Mouse (Mus musculus) effector memory CD4-positive, alpha-beta T cell, adult 5 months (primary cell): Measurements from ENCODE around the gene Gm21775. TPM values are rescaled to one million over a fixed set of nuclear protein-coding genes. Genes with fewer than 3 reads are reported as not detected.

Experiments
- polyA plus RNA-seq: library from polyadenylated mRNA; unstranded; fragments of 100-300 nt; shearing (Covaris generic); gene quantifications from one replicate; pipeline ENCODE4 v1.2.1, GENCODE M21; 2017

Gene Gm21775
- polyA plus RNA-seq, result not detected

DNA sequence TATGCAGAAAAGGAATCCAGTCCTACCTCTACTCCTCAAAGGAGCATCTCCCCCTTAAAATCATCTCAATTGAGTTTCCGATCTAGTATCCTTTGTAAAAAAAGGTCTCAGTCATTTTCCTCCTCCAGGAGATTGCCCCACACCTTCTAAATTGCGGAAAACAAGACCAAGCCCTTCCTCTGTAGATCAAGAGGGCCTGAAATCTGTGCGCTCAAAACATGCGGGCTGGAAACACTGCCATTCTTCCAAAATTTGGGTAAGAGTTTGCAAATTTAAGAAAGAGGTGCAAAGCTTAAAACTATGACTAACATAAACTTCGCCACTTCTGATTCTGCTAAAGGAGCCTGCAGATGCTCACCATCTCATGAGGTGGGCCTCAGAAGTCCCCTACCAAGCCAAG lies at the start of gene Gm21775:
Gene Gm21775 (plus strand): TSS at position 301 of the 400 bp plus-strand sequence.

DNA sequence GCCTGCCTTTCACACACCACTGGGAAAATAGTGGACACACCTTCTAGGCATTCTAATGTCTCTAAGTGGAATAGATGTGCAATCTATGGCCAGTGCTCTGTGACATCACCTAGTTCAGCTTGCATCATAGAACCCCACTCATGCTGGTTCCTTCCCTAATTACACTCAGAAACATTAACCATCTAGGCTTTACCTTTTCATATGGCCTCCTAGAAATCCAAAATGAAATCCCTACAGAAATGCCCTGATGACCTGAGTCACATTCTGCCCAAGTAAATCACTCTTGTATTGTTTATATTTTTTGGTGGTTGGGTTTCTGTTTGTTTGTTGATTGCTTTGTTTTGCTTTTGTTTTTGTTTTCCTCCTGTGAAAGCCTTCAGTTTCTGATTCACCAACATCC lies 17.3 kb upstream of the Gm21775 start, which contains the start of gene Gm20737:
Gene Gm20737 (minus strand): TSS at position 101 of the 400 bp plus-strand sequence.

Other genes with a start within 250 kb of the Gm21775 start
- not detected for gene Gm20834, start 228.9 kb upstream of the Gm21775 start, polyA plus RNA-seq
- not detected for gene Gm28510, start 140.7 kb upstream of the Gm21775 start, polyA plus RNA-seq
- gene Gm20737, start 17.4 kb upstream of the Gm21775 start, polyA plus RNA-seq, result not detected
- gene Gm21900, start 62.9 kb downstream of the Gm21775 start, polyA plus RNA-seq, result not detected
- gene Gm20777, start 199.0 kb downstream of the Gm21775 start, polyA plus RNA-seq, result not detected